Mouse (Mus musculus) embryo, embryonic 10.5 days (tissue): Measurements from ENCODE around the gene Gm5426.
"Not testable (repeated sequence)": the region's sequence is repeated elsewhere in the genome, so short reads cannot be mapped to it uniquely, and the experiment has no call there.

Experiments
- DNase-seq: peaks from one replicate; pipeline ENCODE4 v3.0.0-alpha.2; 2015; ENCODE audit warnings: low spot score

Gm5426 gene

GRCm38 (mm10) chr10:96136451-96136850 lies at the start of gene Gm5426:
TSS of gene Gm5426 (plus strand) at chr10:96136603.
- DNase-seq = not testable (repeated sequence)

DNA sequence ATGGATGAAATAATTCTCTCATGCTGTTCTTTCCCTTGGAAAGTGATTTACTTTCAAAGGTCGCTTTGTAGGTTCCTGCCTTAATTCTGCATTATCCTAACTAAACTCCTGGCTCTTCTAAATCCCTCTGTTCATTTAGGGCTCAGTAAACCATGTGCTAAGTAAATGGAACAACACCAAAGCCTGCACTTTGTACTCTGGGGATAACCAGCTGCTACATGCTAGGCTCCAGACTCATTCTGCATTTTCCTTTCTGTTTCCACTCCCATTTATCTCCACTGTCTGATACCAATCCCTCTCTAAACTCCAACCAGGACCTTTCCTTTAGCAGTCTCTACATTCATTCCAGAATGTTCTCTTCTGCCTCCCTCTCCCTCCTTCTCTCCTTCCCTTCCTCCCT lies 46.7 kb upstream of the Gm5426 start:
- no peak for DNase-seq

DNA sequence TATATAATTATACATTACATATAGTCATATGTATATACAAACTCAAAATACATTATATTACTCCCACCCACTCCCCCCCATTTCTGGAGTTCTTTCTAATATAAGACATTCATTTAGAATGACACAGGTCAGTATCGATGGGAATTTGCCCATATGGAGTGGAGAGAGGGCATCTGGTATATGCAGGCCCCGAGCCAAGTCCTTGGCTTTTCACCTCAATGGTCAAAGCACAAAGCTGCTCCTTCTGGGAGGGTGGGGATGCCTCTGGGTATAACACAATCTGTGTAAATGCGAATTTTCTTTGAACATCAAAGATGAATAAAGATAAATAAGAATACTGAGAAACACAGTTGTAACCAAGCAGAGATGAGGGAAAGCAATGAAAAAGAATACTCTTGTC lies 46.0 kb upstream of the Gm5426 start:
- no peak for DNase-seq

- DNase-seq = no peak
Observed at GRCm38 (mm10) chr10:96093890-96094531, 42.4 kb upstream of the Gm5426 start.

GRCm38 (mm10) chr10:96094559-96094958 lies 41.8 kb upstream of the Gm5426 start:
- DNase-seq = no peak

GRCm38 (mm10) chr10:96096730-96097129 lies 39.7 kb upstream of the Gm5426 start:
- DNase-seq = no peak

GRCm38 (mm10) chr10:96101035-96101434 lies 35.4 kb upstream of the Gm5426 start:
- DNase-seq = no peak

DNA sequence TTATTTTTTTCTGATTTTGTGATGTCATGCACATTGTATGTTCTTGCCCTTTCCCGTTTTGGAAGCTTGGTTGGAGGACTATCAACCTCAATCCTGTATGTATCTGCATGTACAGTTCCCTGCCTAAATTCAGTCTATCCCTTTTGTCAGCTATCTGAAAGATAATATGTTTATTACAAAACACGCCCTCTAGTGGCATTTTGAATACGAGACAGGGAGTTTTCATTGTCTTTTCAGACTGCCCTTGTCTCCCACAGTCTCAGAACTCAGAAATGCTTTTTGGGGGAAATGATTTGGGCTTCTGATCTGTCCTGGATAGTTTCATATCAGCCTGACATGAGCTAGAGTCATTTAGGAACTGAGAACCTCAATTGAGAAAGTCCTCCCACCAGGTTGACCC lies 32.2 kb upstream of the Gm5426 start:
- DNase-seq = peak; percentile 22

DNA sequence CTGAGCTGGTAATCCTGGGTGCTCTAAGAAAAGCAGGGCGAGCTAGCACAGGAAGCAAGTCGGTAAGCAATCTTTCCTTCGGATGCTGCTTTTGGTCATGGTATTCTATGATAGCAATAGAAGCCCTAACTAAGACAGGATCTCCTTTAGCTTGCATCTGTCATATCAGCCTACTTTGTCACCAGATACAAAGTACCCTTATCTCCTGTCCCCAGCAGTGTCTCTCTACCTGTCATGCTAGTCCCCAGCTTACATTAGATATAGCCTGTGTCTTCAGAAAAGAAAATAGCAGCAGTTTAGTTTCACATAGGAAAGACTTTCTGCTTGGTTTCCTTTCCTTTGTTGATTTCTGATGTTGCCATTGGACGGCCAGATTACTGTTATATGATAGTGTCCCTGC lies 31.8 kb upstream of the Gm5426 start:
- DNase-seq = no peak

DNA sequence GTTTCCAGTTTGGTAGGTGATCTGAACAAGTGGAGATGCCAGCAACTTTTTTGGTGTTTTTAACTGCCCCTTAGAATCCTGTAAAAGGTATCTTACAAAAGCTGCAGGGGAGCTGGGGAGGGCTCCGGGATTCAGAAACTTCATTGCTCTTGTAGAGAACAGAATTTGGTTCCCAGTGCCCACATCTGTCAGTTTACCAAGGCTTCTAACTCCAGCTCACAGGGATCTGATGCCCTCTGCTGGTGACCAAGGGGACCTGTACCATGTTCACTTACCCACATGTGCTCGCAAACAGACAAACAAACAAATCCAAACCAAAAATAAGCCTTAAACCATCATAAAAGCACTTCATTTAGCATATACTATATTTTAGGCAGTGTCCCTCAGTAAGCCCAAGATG lies 31.3 kb upstream of the Gm5426 start:
- DNase-seq = peak; percentile 21

- DNase-seq = no peak
Observed at GRCm38 (mm10) chr10:96106972-96107720, 29.3 kb upstream of the Gm5426 start.

- no peak for DNase-seq
Observed at GRCm38 (mm10) chr10:96107825-96108224, 28.6 kb upstream of the Gm5426 start.

GRCm38 (mm10) chr10:96115325-96115724 lies 21.1 kb upstream of the Gm5426 start:
- no peak for DNase-seq

DNA sequence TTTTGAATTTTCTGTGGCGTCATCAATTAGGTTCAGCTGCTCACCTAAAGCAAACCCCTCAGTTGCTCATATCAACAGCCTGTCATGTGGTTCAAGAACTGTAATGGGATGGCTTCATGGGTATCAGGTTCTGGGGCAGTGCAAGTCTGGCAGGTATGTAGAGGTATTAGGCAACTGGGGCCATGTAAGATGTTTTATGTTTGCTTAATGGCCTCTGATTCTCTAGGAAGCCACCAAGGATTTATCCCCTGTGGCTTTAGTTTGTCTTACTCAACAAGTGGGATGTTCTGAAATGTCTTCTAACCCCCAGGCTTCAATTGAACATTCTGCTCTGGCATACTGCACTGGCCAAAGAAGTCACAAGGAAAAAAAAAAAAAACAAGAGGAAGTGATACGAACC lies 15.6 kb upstream of the Gm5426 start:
- DNase-seq = no peak

DNA sequence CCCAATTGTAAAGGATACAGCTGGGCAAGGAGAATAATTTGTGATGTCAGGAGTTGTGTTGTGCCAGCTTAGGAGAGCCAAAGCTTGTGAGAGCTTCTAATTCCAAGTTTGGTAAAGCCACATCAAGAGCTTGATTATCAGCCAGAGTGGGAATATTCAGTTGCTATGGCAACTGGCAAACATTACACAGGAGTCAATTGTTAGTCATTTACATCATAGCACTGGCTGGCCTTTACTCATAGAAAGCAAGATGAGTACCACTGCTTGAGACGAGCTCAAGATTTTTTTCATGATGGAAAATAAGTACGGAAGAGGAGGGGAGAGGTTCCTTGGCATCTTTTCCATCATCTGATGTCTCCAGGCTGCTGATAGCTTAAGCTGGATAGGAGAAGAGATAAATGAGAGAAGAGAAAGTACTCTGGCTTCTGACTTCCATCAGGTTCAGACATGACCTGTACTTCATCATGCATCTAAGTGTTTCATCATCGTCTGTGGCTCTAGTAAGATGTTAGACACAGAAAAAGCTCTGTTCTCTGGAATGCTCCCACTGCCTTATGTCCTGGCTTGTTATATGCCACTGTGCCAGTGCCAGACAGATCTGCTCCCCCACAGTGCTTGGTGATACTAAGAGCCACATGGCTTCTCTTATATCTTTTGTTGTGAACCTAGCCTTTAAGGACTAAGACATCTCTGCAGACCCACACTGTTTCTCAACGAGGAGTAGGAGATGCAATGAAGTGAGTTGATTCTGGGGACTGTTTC lies 15.0 kb upstream of the Gm5426 start:
- no peak for DNase-seq

GRCm38 (mm10) chr10:96123885-96124284 lies 12.5 kb upstream of the Gm5426 start:
- DNase-seq = no peak

DNA sequence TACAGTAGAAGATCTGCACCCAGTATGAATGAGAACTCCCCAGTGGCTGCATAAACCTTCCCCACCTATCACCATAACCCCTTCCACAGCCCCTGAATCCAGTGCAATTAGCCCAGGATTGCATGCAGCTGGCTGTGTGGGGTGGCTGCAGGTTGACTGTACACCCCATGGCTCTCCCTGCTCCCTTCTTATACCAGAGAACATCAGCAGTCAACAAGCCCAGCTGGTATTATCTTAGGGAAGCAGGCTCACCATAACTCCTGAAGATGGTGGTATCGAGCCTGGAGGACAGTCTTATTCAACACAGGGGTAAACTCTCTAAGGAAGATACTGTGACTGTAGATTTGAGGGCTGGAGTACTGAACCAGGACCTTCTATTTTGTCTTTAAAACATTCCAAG lies 12.1 kb upstream of the Gm5426 start:
- DNase-seq = no peak

DNA sequence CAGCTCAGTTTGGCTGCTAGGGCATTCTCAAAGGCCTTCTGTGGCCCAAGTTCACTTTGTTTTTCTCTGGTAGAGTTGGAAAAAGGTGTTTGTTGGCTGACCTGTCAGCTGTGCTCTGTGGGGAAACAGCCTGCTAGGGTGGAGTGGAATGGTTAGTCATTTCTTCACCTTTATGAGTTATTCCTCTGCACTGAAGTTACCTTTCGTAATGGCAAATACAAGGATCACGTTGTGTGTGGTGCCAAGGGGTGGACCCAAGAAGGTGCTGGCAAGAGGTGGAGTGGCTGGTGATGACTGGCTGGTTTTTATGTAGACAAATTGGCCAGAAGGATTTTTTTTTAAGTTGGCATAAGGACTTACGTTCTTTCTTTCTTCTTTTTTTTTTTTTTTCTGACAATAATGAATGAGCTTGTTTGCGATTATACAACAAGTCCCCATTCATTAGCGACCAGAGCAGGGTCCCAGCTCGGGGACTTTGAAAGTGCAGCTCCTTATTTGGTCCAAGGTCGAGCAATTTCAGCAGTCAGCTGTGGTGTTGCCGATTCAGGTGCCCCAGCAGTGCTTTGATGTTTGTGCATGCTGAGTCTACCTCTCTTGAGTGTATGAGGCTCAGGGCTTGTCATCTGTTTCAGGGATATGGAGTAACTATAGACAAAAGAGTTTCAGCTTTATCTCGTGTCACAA lies 10.5 kb upstream of the Gm5426 start:
- DNase-seq = no peak

DNA sequence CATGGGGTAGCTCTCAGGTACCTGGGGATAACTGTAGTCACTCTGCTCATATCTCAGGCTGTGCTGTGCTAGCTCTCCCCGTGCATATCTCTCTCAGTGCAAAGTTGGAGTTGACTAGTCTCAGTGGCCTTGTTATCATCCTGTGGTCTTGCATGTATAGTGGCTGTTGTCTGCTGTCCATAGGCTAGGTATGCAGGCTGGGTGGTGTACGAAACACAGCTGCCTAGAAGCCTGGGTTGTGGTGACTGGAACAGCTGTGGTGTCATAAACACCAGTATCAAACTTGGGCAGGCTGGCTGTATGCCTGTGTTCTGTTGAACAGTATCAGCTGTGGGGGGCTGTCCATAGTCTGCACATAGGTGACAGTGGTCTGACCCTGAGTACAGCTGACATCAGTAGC lies 7.2 kb upstream of the Gm5426 start:
- no peak for DNase-seq

GRCm38 (mm10) chr10:96130406-96130805 lies 6.0 kb upstream of the Gm5426 start:
- no peak for DNase-seq

- DNase-seq = no peak
Observed at GRCm38 (mm10) chr10:96131112-96131511, 5.3 kb upstream of the Gm5426 start.

DNA sequence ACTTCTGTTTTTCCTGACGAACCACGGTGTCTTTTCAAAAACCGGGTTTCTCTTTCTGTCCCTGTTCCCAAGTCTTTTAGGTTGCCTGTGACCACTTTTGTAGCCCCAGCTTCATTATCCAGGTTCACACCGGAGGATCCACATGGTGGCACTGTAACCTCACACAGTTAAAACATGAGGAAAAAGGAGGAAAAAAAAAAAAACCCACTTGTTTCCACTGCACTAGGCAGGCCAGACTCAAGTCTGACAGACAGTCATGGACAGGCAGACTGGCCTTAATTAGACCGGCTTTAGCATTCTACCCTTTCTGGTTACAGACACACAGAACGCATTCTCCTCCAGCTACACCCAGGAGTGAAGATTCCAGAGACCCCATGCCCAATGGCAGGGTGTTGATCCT lies 4.2 kb upstream of the Gm5426 start:
- peak; percentile 81 for DNase-seq

DNA sequence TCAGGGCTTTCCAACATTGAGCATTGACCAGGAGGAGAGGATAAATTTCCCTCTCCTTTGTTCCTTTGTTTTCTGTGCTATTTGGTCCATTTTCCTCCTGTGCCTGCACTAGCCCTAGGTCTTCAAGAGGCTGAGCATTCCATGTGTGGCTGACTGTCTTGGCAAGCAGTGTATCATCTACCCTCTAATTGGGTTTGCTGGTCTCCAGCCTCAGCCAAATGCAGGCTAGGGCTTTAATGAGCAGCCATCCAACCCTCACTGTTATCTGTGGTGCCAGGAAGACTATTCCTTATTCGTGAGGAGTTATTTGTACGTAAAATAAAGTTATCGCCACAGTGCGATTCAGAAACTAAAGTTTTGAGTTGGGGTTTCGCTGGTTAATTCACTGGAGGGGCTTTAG lies 2.2 kb downstream of the Gm5426 start:
- DNase-seq = no peak
